ENCODE assay signal across 8 mouse cellular contexts in the genomic region with DNA sequence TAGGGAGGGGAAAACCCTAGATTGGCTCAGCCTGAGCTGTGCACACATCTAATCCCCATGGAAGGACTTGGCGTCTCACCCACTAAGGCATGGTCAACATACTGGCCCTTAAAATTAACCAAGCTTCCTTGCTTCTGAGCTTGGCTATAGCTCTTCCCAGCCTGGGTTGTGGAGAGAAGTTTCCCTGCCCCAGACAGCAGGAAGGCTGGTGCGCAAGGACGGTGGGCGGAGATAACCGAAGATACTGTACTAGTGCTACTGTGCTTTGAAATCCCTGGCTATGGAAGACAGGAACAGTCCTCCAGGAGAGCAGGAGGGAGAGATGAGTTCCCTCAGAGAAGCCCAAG. TPM values are rescaled to one million over a fixed set of nuclear protein-coding genes. Genes with fewer than 3 reads are reported as not detected.
DNase-seq lines count a peak whose midpoint lies in the region; ATAC-seq and TF ChIP-seq lines count a peak whose summit lies in the region.

No protein-coding gene starts in this region.

- peaks cover 32% of the 10 kb centered on the region for H3K4me1 ChIP-seq in heart, embryonic 16.5 days (ENCODE audit: control insufficient read depth, insufficient read depth, low read length)
- H3K4me1 ChIP-seq in forebrain, postnatal 0 days (ENCODE audit: insufficient read depth) = peaks cover 15% of the 10 kb centered on the region
- H3K4me1 ChIP-seq in midbrain, embryonic 11.5 days (ENCODE audit: control insufficient read depth, insufficient read depth, low read length) = peaks cover 30% of the 10 kb centered on the region

- peak overlapping the region; percentile 79 for H3K4me2 ChIP-seq in heart, embryonic 16.5 days (ENCODE audit: low read depth, low read length)
- H3K4me2 ChIP-seq in forebrain, postnatal 0 days (ENCODE audit: low read depth) = peak overlapping the region; percentile 73
- H3K4me2 ChIP-seq in midbrain, embryonic 11.5 days = peak overlapping the region; percentile 78

- TF ChIP-seq CTCF in forebrain, postnatal 0 days (IDR thresholded peaks at IDR 0.05; ENCODE audit: low read depth) = no peak

- H3K4me3 ChIP-seq in heart, embryonic 16.5 days (ENCODE audit: low read length) = peak overlapping the region; percentile 89; the same call in 1 of the 2 replicates
- peak overlapping the region; percentile 90; the same call in 1 of the 2 replicates for H3K4me3 ChIP-seq in forebrain, postnatal 0 days (ENCODE audit: low read depth, low read length)
- peak overlapping the region; percentile 87 for H3K4me3 ChIP-seq in midbrain, embryonic 11.5 days (ENCODE audit: low read depth, low read length)

- peaks cover 9% of the 10 kb centered on the region; the same call in 1 of the 2 replicates for H3K36me3 ChIP-seq in heart, embryonic 16.5 days (ENCODE audit: control insufficient read depth, insufficient read depth)
- H3K36me3 ChIP-seq in forebrain, postnatal 0 days (ENCODE audit: insufficient read depth) = peaks cover 31% of the 10 kb centered on the region
- H3K36me3 ChIP-seq in midbrain, embryonic 11.5 days (ENCODE audit: control insufficient read depth, insufficient read depth, low read length) = peaks cover 3% of the 10 kb centered on the region

- H3K9ac ChIP-seq in heart, embryonic 16.5 days (ENCODE audit: low read length) = peak overlapping the region; percentile 90
- H3K9ac ChIP-seq in forebrain, postnatal 0 days = peak overlapping the region; percentile 94
- peak overlapping the region; percentile 55 for H3K9ac ChIP-seq in midbrain, embryonic 11.5 days (ENCODE audit: low read length)

- no peak for DNase-seq in heart, postnatal 4 days
- DNase-seq in adrenal gland, adult 2 months = peak; percentile 73
- DNase-seq in forebrain, postnatal 0 days = no peak
- no peak for DNase-seq in midbrain, embryonic 11.5 days (ENCODE audit: low spot score, missing footprints)
- no peak for DNase-seq in cerebellum, adult 18-20 months
- DNase-seq in cerebellum, adult 11 months = no peak
- no peak for DNase-seq in kidney, postnatal 36 days

- no peaks in the 10 kb centered on the region for H3K27me3 ChIP-seq in heart, embryonic 16.5 days (ENCODE audit: control insufficient read depth, insufficient read depth, low read length)
- H3K27me3 ChIP-seq in forebrain, postnatal 0 days (ENCODE audit: insufficient read depth, low read length) = no peaks in the 10 kb centered on the region
- no peaks in the 10 kb centered on the region; the same call in 1 of the 2 replicates for H3K27me3 ChIP-seq in midbrain, embryonic 11.5 days (ENCODE audit: control insufficient read depth, insufficient read depth, low read length)

- no peak for ATAC-seq in heart, embryonic 16.5 days (replicated peaks; ENCODE audit: extremely low read depth, insufficient read depth, low FRiP score)
- no peak for ATAC-seq in forebrain, postnatal 0 days
- ATAC-seq in midbrain, embryonic 11.5 days (ENCODE audit: low FRiP score) = no peak

- peak overlapping the region; percentile 90 for H3K27ac ChIP-seq in heart, embryonic 16.5 days (ENCODE audit: low read length)
- peak overlapping the region; percentile 97 for H3K27ac ChIP-seq in forebrain, postnatal 0 days (ENCODE audit: low read depth, low read length)
- peak overlapping the region; percentile 75 for H3K27ac ChIP-seq in midbrain, embryonic 11.5 days (ENCODE audit: low read depth, low read length)

- WGBS in heart, embryonic 16.5 days = 55% methylated on average over 5 of the region's 5 CpGs
- WGBS in forebrain, postnatal 0 days = 66% methylated on average over 5 of the region's 5 CpGs
- WGBS in midbrain, embryonic 11.5 days = 68% methylated on average over 5 of the region's 5 CpGs

- H3K9me3 ChIP-seq in heart, embryonic 16.5 days (replicated peaks; ENCODE audit: control insufficient read depth, low read length) = no peaks in the 10 kb centered on the region
- H3K9me3 ChIP-seq in forebrain, postnatal 0 days (ENCODE audit: low read length) = no peaks in the 10 kb centered on the region
- no peaks in the 10 kb centered on the region for H3K9me3 ChIP-seq in midbrain, embryonic 11.5 days (ENCODE audit: control insufficient read depth, low read length)

RNA-seq across cellular contexts. Expression of gene Wdr6, which starts 0.8 kb away (rescaled TPM):
- polyA plus RNA-seq in heart, embryonic 16.5 days (2015; fragmentation: Nextera tagmentation; extraction: Ambion mirVana) = 48.3 and 61.0 TPM in 2 replicates
- 10 to 100 TPM; 36.6 to 40.0 TPM for total RNA-seq in heart, postnatal 4 days (2021)
- 100 to 1,000 TPM in 1 of 2 experiments, 10 to 100 TPM in 1; 91.5 to 126 TPM for total RNA-seq in adrenal gland, adult 2 months (2021)
- 132 and 151 TPM in 2 replicates for polyA plus RNA-seq in adrenal gland, adult 2 months (2012; rRNA removed)
- 353 and 511 TPM in 2 replicates for total RNA-seq in forebrain, postnatal 0 days (2014; rRNA removed)
- 206 and 283 TPM in 2 replicates for polyA plus RNA-seq in forebrain, postnatal 0 days (2015; fragmentation: Nextera tagmentation; extraction: Ambion mirVana)
- 117 and 132 TPM in 2 replicates for polyA plus RNA-seq in midbrain, embryonic 11.5 days (2014; fragmentation: Nextera tagmentation; extraction: Ambion mirVana)

RNA-seq across cellular contexts. Expression of gene Dalrd3, which starts 9.6 kb away (rescaled TPM):
- 83.3 and 83.6 TPM in 2 replicates for polyA plus RNA-seq in heart, embryonic 16.5 days (2015; fragmentation: Nextera tagmentation; extraction: Ambion mirVana)
- 10 to 100 TPM; 20.6 to 21.6 TPM for total RNA-seq in heart, postnatal 4 days (2021)
- 10 to 100 TPM; 67.2 to 70.7 TPM for total RNA-seq in adrenal gland, adult 2 months (2021)
- 325 and 372 TPM in 2 replicates for polyA plus RNA-seq in adrenal gland, adult 2 months (2012; rRNA removed)
- 99.6 and 115 TPM in 2 replicates for total RNA-seq in forebrain, postnatal 0 days (2014; rRNA removed)
- polyA plus RNA-seq in forebrain, postnatal 0 days (2015; fragmentation: Nextera tagmentation; extraction: Ambion mirVana) = 221 and 261 TPM in 2 replicates
- polyA plus RNA-seq in midbrain, embryonic 11.5 days (2014; fragmentation: Nextera tagmentation; extraction: Ambion mirVana) = 158 and 172 TPM in 2 replicates

RNA-seq across cellular contexts. Expression of gene Ndufaf3, which starts 12.1 kb away (rescaled TPM):
- polyA plus RNA-seq in heart, embryonic 16.5 days (2015; fragmentation: Nextera tagmentation; extraction: Ambion mirVana) = 63.7 and 65.9 TPM in 2 replicates
- 10 to 100 TPM; 57.0 to 64.2 TPM for total RNA-seq in heart, postnatal 4 days (2021)
- total RNA-seq in adrenal gland, adult 2 months (2021) = 10 to 100 TPM; 60.7 to 68.7 TPM
- 76.7 and 98.4 TPM in 2 replicates for polyA plus RNA-seq in adrenal gland, adult 2 months (2012; rRNA removed)
- total RNA-seq in forebrain, postnatal 0 days (2014; rRNA removed) = 70.7 and 71.3 TPM in 2 replicates
- polyA plus RNA-seq in forebrain, postnatal 0 days (2015; fragmentation: Nextera tagmentation; extraction: Ambion mirVana) = 104 and 108 TPM in 2 replicates
- polyA plus RNA-seq in midbrain, embryonic 11.5 days (2014; fragmentation: Nextera tagmentation; extraction: Ambion mirVana) = 51.7 and 51.9 TPM in 2 replicates

RNA-seq across cellular contexts. Expression of gene P4htm, which starts 18.1 kb away (rescaled TPM):
- polyA plus RNA-seq in heart, embryonic 16.5 days (2015; fragmentation: Nextera tagmentation; extraction: Ambion mirVana) = 20.1 and 22.0 TPM in 2 replicates
- 10 to 100 TPM; 13.2 to 13.4 TPM for total RNA-seq in heart, postnatal 4 days (2021)
- total RNA-seq in adrenal gland, adult 2 months (2021) = 1 to 10 TPM; 7.1 to 8.3 TPM
- polyA plus RNA-seq in adrenal gland, adult 2 months (2012; rRNA removed) = 14.7 and 17.2 TPM in 2 replicates
- total RNA-seq in forebrain, postnatal 0 days (2014; rRNA removed) = 29.2 and 39.3 TPM in 2 replicates
- 35.4 and 39.9 TPM in 2 replicates for polyA plus RNA-seq in forebrain, postnatal 0 days (2015; fragmentation: Nextera tagmentation; extraction: Ambion mirVana)
- polyA plus RNA-seq in midbrain, embryonic 11.5 days (2014; fragmentation: Nextera tagmentation; extraction: Ambion mirVana) = 7.2 and 9.8 TPM in 2 replicates

RNA-seq across cellular contexts. Expression of gene Impdh2, which starts 19.2 kb away (rescaled TPM):
- polyA plus RNA-seq in heart, embryonic 16.5 days (2015; fragmentation: Nextera tagmentation; extraction: Ambion mirVana) = 91.7 and 91.8 TPM in 2 replicates
- 10 to 100 TPM; 77.5 to 79.6 TPM for total RNA-seq in heart, postnatal 4 days (2021)
- 100 to 1,000 TPM in 1 of 2 experiments, 10 to 100 TPM in 1; 75.6 to 123 TPM for total RNA-seq in adrenal gland, adult 2 months (2021)
- 93.8 and 121 TPM in 2 replicates for polyA plus RNA-seq in adrenal gland, adult 2 months (2012; rRNA removed)
- total RNA-seq in forebrain, postnatal 0 days (2014; rRNA removed) = 115 and 129 TPM in 2 replicates
- 102 and 106 TPM in 2 replicates for polyA plus RNA-seq in forebrain, postnatal 0 days (2015; fragmentation: Nextera tagmentation; extraction: Ambion mirVana)
- polyA plus RNA-seq in midbrain, embryonic 11.5 days (2014; fragmentation: Nextera tagmentation; extraction: Ambion mirVana) = 182 and 186 TPM in 2 replicates
